Mouse (Mus musculus): Measurements from ENCODE around the gene Babam2. TPM values are rescaled to one million over a fixed set of nuclear protein-coding genes. Genes with fewer than 3 reads are reported as not detected.

Gene Babam2
- polyA plus RNA-seq, 1 experiment from 2014 or later = 35.4 TPM

DNA sequence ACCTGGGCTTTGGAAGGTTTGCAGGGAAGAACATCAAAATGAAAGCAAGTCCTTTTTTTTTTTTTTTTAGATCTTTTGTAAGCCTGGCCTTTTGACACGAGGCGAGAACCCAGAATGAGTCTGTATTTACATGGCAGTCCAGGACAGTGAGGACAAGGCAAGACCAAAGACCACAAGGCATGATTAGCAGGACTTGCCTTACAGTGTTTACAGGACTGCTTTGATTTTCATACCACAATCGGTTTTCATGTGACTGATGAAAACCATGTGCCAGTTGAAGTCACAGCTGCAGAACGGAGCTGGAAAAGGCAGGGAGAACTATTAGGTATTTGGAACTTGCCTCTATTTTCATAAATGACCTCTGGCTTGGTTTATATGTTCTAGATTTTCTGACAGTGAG lies 381.5 kb downstream of the Babam2 start:
- Histone ChIP-seq H3K27me3 (no peaks in the 10 kb centered on the region), H3K4me1 (replicated peaks) (peaks cover 45% of the 10 kb centered on the region), H3K36me3 (no peaks in the 10 kb centered on the region), H3K9ac (replicated peaks) (no peak overlapping the region), H3K4me2 (no peak overlapping the region), H3K9me3 (no peaks in the 10 kb centered on the region), H3K27ac (peak overlapping the region; percentile 24; the same call in 1 of the 2 replicates), H3K4me3 (replicated peaks) (no peak overlapping the region)
- 37% methylated on average over 4 of the region's 4 CpGs for WGBS
- no peak for ATAC-seq (ENCODE audit: insufficient number of reproducible peaks, insufficient read depth, low FRiP score, low TSS enrichment, low read depth)

DNA sequence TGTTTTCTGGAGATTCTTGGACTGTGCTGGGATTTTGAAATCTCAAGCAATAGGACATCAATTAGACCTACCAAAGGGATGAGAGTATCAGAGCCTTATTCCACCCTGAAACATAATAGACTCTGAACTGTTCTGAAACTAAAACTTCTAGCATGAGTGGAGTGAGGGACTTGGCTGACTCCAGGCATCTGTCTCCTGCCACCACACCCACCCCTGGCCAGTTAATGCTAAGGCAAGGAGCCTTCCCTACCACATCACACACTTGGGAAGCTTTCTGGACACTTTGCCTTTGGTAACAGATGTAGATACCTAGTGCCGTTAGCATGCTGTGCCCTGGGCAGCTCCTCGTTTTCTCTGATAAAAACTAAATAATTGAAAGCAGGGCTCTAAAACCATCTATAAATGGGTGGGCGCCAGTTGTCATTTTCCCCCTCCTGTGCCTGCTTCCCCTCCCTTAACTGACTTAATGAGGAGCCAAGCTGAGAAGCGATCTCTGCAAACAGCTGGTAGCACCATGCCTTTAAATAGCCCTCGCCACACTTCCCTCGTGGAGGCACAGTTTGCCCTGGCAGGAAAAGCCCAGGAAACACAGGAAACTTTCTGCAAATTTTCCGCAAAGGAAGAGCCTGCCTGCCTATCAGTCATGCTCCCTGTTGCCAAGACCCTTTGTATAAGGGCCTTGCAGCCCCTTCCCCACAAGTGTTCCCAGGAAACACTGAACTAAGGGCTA lies 383.2 kb downstream of the Babam2 start:
- no peaks in the 10 kb centered on the region for H3K9me3 ChIP-seq
- WGBS = 16% methylated on average over 7 of the region's 7 CpGs
- no peaks in the 10 kb centered on the region for H3K27me3 ChIP-seq
- H3K36me3 ChIP-seq = no peaks in the 10 kb centered on the region
- peaks cover 54% of the 10 kb centered on the region for H3K4me1 ChIP-seq (replicated peaks)
- H3K4me2 ChIP-seq = no peak overlapping the region
- no peak overlapping the region for H3K4me3 ChIP-seq (replicated peaks)
- H3K27ac ChIP-seq = peak overlapping the region; percentile 56; the same call in 1 of the 2 replicates
- ATAC-seq (ENCODE audit: insufficient number of reproducible peaks, insufficient read depth, low FRiP score, low TSS enrichment, low read depth) = no peak
- no peak overlapping the region for H3K9ac ChIP-seq (replicated peaks)

DNA sequence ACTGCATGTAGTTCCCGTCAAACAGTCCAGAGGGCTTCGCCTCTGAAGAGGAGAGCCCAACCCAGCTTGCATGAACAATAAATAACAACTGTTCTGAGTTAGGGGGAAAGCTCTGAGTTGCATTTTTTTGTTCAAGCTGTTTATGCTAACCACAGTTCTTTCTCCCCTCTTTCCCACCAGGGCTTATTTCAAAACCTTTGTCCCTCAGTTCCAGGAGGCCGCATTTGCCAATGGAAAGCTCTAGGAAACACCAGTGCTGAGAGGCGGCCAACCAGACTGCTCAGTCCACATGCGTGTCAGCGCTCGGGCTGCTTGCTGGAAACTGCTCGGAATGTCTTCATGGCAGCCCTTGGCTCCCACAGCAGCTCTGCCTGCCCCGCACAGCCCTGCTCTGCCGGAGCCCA lies 386.9 kb downstream of the Babam2 start:
- no peak overlapping the region for H3K4me3 ChIP-seq (replicated peaks)
- H3K4me2 ChIP-seq = no peak overlapping the region
- H3K36me3 ChIP-seq = no peaks in the 10 kb centered on the region
- H3K9ac ChIP-seq (replicated peaks) = 0 out of 2 replicates have a peak overlapping the region, but pooled peaks have one; percentile 8
- H3K27ac ChIP-seq = peak overlapping the region; percentile 76
- 74% methylated on average over 10 of the region's 10 CpGs for WGBS
- no peak for ATAC-seq (ENCODE audit: insufficient number of reproducible peaks, insufficient read depth, low FRiP score, low TSS enrichment, low read depth)
- peaks cover 35% of the 10 kb centered on the region for H3K4me1 ChIP-seq (replicated peaks)
- no peaks in the 10 kb centered on the region for H3K9me3 ChIP-seq
- H3K27me3 ChIP-seq = no peaks in the 10 kb centered on the region

DNA sequence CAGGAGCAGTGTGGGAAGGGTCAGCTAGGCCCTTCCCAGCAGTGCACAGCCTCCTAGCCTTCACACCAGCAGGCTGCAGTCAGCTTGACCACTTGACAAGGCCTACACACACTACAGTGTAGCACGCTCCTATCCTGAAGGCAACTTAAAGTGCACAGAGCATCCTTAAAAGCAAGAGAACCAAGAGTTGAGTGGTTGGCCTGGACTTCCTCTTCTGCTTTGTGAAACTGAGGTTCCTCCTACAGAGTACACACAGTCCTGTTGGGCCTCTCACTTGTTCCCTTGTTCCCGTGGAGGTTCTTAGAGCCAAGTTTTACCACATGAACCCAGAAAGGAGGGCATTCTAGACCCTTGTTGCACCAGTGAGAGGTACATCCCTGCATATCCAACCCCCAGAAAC lies 388.1 kb downstream of the Babam2 start:
- Histone ChIP-seq H3K4me2 (no peak overlapping the region), H3K4me3 (replicated peaks) (no peak overlapping the region), H3K9me3 (no peaks in the 10 kb centered on the region), H3K27me3 (no peaks in the 10 kb centered on the region), H3K36me3 (no peaks in the 10 kb centered on the region), H3K9ac (replicated peaks) (no peak overlapping the region), H3K27ac (no peak overlapping the region), H3K4me1 (replicated peaks) (peaks cover 24% of the 10 kb centered on the region)
- no peak for ATAC-seq (ENCODE audit: insufficient number of reproducible peaks, insufficient read depth, low FRiP score, low TSS enrichment, low read depth)
- 91% methylated on average over 2 of the region's 2 CpGs for WGBS

DNA sequence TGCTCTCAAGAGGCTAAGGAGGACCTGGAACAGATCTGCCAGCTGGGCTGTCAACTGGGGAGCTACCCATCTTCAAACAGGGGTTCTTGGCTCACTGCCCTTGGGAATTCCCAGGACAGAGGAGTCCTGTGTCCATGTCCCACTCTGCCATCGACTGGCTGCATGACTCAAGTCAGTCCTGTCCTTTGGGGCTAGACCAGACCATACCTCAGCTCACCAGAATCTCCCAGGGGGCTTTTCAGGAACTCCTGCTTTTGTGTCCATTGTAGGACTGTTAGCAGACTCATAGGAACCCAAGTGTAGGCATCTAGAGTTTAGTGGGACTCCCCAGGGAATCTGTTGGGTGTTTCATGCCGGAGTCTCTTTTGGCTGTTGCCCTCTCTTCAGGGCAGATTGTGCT lies 388.5 kb downstream of the Babam2 start:
- no peak overlapping the region for H3K4me3 ChIP-seq (replicated peaks)
- 90% methylated on average over 2 of the region's 2 CpGs for WGBS
- no peaks in the 10 kb centered on the region for H3K27me3 ChIP-seq
- H3K4me2 ChIP-seq = no peak overlapping the region
- peaks cover 20% of the 10 kb centered on the region for H3K4me1 ChIP-seq (replicated peaks)
- no peaks in the 10 kb centered on the region for H3K36me3 ChIP-seq
- H3K9me3 ChIP-seq = no peaks in the 10 kb centered on the region
- no peak for ATAC-seq (ENCODE audit: insufficient number of reproducible peaks, insufficient read depth, low FRiP score, low TSS enrichment, low read depth)
- no peak overlapping the region for H3K9ac ChIP-seq (replicated peaks)
- H3K27ac ChIP-seq = no peak overlapping the region

DNA sequence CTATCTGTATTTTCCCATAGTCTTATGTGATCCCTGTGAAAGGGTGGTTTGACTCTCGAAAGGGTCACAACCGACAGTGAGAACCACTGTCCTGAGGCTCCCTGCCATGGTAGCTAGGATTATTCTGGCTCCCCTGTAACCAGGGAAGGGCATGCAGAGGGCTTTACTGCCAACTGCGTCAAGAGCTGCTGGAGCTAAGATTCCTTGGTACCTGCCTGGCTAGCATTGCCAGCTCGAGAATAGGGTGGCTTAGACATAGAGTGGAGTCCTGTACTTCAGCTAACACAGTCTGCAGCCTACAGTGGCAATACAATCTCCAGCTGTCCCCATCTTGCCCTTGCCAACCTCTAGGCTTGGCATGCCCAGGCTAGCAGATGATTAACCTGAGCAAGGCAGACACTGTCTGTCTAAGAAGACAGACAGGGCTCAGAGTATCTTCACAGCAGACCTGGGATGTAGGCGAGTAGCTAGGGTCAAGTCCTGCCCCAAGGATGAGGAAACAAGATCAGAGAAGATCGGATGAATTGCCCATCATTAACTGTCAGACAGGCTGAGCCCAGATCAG lies 389.1 kb downstream of the Babam2 start:
- no peaks in the 10 kb centered on the region for H3K27me3 ChIP-seq
- H3K4me3 ChIP-seq (replicated peaks) = no peak overlapping the region
- H3K9ac ChIP-seq (replicated peaks) = no peak overlapping the region
- peaks cover 15% of the 10 kb centered on the region for H3K4me1 ChIP-seq (replicated peaks)
- no peak overlapping the region for H3K4me2 ChIP-seq
- no peak for ATAC-seq (ENCODE audit: insufficient number of reproducible peaks, insufficient read depth, low FRiP score, low TSS enrichment, low read depth)
- H3K27ac ChIP-seq = no peak overlapping the region
- no peaks in the 10 kb centered on the region for H3K36me3 ChIP-seq
- H3K9me3 ChIP-seq = no peaks in the 10 kb centered on the region
- WGBS = 82% methylated on average over 6 of the region's 6 CpGs

DNA sequence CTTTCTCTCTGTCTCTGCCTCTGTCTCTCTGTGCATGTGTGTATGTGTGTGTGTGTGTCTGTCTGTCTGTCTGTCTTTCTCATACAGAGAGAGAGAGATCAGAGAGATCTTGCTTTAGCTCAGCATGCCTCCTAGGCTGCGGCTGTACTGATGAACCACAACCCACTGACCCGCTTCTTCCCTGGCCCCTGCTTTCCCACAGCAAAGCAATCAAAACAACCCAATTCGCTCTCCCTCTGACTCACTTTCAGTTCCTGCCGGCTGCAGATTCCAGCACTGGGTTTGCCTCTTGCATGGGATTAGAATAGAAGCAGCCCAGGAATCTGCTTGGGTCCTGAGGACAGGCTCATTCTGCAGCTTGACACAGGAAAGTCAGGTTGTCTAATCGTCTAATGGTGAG lies 392.0 kb downstream of the Babam2 start:
- Histone ChIP-seq H3K36me3 (no peaks in the 10 kb centered on the region), H3K4me2 (no peak overlapping the region), H3K27ac (no peak overlapping the region), H3K4me3 (replicated peaks) (no peak overlapping the region), H3K4me1 (replicated peaks) (peaks cover 8% of the 10 kb centered on the region), H3K9me3 (no peaks in the 10 kb centered on the region), H3K27me3 (no peaks in the 10 kb centered on the region), H3K9ac (replicated peaks) (no peak overlapping the region)
- no peak for ATAC-seq (ENCODE audit: insufficient number of reproducible peaks, insufficient read depth, low FRiP score, low TSS enrichment, low read depth)
- 45% methylated on average over 5 of the region's 5 CpGs for WGBS

DNA sequence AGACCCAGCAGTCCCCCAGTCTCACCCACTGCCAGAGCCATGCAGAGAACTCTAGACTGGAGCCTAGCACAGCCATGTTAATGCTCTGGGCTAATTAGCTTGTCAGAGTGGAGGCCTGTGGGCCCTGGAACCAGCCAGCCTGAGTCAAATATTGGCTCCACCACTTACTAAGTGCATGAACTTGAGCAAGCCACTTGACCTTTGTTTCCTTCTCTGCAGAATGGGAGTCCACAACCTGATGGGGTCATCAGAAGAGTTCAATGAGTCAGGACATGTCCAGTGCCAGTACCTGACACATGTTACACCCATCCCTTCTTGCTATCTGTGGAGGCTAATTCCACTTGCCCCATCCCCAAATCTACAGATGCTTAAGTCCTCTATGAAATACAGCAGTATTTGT lies 394.8 kb downstream of the Babam2 start:
- no peak overlapping the region for H3K27ac ChIP-seq
- H3K4me1 ChIP-seq (replicated peaks) = peaks cover 4% of the 10 kb centered on the region
- no peaks in the 10 kb centered on the region for H3K36me3 ChIP-seq
- no peaks in the 10 kb centered on the region for H3K9me3 ChIP-seq
- ATAC-seq (ENCODE audit: insufficient number of reproducible peaks, insufficient read depth, low FRiP score, low TSS enrichment, low read depth) = no peak
- H3K9ac ChIP-seq (replicated peaks) = no peak overlapping the region
- no peak overlapping the region for H3K4me3 ChIP-seq (replicated peaks)
- no peaks in the 10 kb centered on the region; the same call in 1 of the 2 replicates for H3K27me3 ChIP-seq
- H3K4me2 ChIP-seq = no peak overlapping the region

DNA sequence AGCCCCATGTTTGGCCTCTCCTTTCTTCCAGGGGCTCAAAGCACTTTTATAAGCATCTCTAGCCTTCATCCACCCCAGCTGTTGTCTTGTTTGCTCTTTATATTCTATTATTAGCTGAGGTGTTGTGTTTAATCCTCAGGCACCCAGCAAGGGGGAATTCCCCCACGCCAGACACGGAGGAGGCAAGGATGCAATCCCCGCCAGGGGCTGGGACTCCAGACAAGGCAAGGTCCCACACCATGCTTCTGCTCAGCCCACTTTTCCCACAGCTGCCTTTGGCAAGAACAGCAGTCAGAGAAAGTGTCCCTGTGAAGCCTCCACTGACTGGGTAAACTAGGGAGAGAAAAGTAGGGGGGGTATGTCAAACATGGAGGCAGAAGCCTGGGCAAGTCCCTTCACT lies 401.2 kb downstream of the Babam2 start:
- 68% methylated on average over 3 of the region's 3 CpGs for WGBS
- no peak overlapping the region for H3K4me2 ChIP-seq
- no peak overlapping the region for H3K9ac ChIP-seq (replicated peaks)
- no peaks in the 10 kb centered on the region; the same call in 1 of the 2 replicates for H3K27me3 ChIP-seq
- no peak overlapping the region for H3K27ac ChIP-seq
- no peak overlapping the region for H3K4me3 ChIP-seq (replicated peaks)
- H3K36me3 ChIP-seq = no peaks in the 10 kb centered on the region
- no peaks in the 10 kb centered on the region for H3K9me3 ChIP-seq
- H3K4me1 ChIP-seq (replicated peaks) = peaks cover 14% of the 10 kb centered on the region
- ATAC-seq (ENCODE audit: insufficient number of reproducible peaks, insufficient read depth, low FRiP score, low TSS enrichment, low read depth) = no peak

DNA sequence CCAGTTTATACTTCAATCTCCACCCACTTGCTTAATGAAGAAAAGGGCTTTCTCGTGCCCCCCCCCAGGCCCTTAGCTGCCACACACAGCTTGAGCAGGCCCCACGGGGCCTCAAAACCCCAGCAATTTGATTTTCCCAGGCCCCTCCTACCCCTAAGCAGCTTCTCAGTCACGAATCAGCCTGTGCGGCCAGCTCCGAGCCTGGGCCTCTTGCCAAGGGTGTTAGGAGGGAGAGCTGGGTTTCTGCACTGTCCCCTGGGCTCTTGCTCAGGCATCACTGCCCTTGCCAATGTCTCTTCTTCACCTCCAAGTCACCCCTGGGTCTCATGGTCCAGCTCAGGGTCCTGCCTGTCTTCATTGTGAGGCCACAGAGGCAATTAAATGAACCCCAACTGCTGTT lies 405.0 kb downstream of the Babam2 start:
- WGBS = 33% methylated on average over 5 of the region's 5 CpGs
- no peak for ATAC-seq (ENCODE audit: insufficient number of reproducible peaks, insufficient read depth, low FRiP score, low TSS enrichment, low read depth)
- Histone ChIP-seq H3K36me3 (no peaks in the 10 kb centered on the region), H3K9me3 (no peaks in the 10 kb centered on the region), H3K27ac (no peak overlapping the region), H3K4me1 (replicated peaks) (peaks cover 14% of the 10 kb centered on the region), H3K27me3 (no peaks in the 10 kb centered on the region), H3K4me2 (no peak overlapping the region), H3K9ac (replicated peaks) (no peak overlapping the region), H3K4me3 (replicated peaks) (no peak overlapping the region)

DNA sequence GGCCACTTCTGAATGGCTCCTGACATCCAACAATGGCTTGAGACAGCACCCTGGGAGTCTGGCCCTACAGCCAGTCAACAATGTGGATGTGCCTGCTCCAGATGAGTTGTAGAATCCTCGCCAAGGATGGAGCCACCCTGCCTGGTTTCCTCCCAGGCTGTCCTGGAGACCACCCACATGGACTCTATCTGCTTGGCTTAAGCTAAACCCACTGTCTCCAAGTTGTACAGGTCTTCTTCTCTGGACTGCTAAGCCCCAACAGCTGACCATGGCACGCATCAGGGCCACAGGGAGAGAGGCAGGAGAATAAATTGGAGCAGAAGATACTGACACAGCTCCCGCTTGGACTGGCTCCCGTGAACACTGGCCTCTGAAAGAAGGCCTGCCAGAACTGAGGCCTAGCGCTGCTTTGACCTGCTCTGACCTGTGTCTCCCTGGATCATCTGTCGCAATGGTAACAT lies 405.5 kb downstream of the Babam2 start:
- ATAC-seq (ENCODE audit: insufficient number of reproducible peaks, insufficient read depth, low FRiP score, low TSS enrichment, low read depth) = no peak
- WGBS = 78% methylated on average over 6 of the region's 6 CpGs

DNA sequence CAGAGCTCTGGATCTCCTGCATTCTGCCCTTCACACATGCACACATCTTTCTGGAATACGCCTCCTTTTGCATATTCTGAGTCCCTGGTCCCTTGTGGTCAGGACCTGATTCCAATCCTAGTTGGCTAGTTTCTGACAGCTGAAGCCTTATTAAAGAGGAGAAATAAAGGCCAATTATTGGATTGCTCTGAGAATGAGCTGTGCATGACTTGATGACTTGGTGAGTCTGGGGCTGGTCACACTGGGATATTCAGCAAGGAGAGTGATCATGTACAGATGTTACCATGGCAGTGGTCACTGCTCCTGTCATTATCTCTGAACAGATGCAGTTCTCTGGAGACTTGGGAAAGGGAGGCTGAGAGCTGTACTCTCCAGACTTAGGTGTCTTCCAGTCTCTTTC lies 406.1 kb downstream of the Babam2 start:
- Histone ChIP-seq H3K27ac (no peak overlapping the region), H3K4me3 (replicated peaks) (no peak overlapping the region), H3K9me3 (no peaks in the 10 kb centered on the region), H3K36me3 (no peaks in the 10 kb centered on the region), H3K4me2 (no peak overlapping the region), H3K27me3 (no peaks in the 10 kb centered on the region), H3K4me1 (replicated peaks) (peaks cover 14% of the 10 kb centered on the region), H3K9ac (replicated peaks) (no peak overlapping the region)
- 98% methylated on average over 1 of the region's 1 CpGs for WGBS
- no peak for ATAC-seq (ENCODE audit: insufficient number of reproducible peaks, insufficient read depth, low FRiP score, low TSS enrichment, low read depth)

More for the DNA sequence above, 405.5 kb downstream of the Babam2 start:
- Histone ChIP-seq H3K4me3 (replicated peaks) (no peak overlapping the region), H3K36me3 (no peaks in the 10 kb centered on the region), H3K4me2 (no peak overlapping the region), H3K27ac (no peak overlapping the region), H3K9ac (replicated peaks) (no peak overlapping the region), H3K4me1 (replicated peaks) (peaks cover 14% of the 10 kb centered on the region), H3K9me3 (no peaks in the 10 kb centered on the region), H3K27me3 (no peaks in the 10 kb centered on the region)
